Mouse (Mus musculus) granulocyte monocyte progenitor cell, adult 5-6 weeks (primary cell): Measurements from ENCODE around the gene Tnrc18. TPM values are rescaled to one million over a fixed set of nuclear protein-coding genes. Genes with fewer than 3 reads are reported as not detected.

Experiments used
- ATAC-seq: replicated peaks from 2 replicates; pipeline ENCODE4 v1.8.0; 2016; ENCODE audit warnings: mild to moderate bottlenecking, moderate TSS enrichment, inconsistent platforms; ENCODE audit not compliant: poor library complexity, severe bottlenecking
- total RNA-seq, 2 experiments: library from RNA; stranded (forward) in 1 of 2; stranded (reverse) in 1 of 2; fragments of 200-712, 200-1000 nt in 1 of 2; fragments of >200 nt in 1 of 2; fragmentation: Nextera tagmentation in 1 of 2; gene quantifications; 2 replicates each; pipeline ENCODE4 v1.2.3; 2014 to 2017

Tnrc18 gene
- total RNA-seq, 2 experiments from 2014 or later: 13.8 to 50.6 TPM

DNA sequence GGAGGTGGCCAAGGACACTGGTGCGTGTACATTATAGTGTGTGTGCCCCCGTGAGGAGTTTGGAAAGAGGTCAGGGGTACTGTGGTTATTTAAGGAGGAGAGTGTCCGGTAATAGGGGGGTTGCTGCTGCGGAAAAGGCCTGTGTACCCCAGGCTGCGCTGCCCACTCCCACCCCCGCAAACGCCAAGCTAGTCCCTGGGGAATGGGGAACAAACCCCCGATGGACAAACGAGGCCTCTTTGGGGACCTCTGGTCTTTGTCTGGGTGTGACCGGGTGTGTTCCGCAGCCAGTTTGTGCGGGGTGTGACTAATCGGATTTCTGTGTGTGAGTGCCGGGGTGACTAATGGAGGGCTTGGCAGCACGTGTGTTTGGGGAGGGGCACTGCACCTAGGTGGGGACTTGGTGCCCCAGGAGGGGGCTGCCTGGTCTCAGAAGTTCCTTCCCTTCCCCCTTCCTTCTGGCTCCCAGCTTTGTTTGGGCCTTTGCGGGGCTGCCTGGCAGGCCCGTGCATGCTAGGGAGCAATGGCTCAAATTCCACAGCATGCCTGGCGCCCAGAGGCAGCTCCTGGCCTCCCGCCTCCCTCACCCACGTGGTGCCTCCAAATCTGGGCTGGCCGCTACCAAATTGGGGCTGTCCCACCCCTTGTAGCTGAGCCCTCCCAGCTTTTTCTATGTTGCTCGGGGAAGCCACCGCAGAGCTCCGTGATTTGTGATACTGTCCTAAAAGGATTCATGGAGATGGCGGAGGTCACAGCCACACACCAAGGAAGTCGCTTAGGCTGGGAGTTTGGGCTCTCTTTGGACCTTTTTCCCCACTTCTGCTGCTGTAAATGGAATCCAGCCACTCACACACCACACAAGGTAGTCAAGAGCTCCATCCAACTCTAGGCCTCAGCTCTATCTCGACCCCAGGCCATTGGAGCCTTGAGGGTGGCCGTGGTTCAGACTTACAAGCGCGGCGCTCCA, 5.9 kb upstream of the Tnrc18 start:
- ATAC-seq: peak; percentile 8

DNA sequence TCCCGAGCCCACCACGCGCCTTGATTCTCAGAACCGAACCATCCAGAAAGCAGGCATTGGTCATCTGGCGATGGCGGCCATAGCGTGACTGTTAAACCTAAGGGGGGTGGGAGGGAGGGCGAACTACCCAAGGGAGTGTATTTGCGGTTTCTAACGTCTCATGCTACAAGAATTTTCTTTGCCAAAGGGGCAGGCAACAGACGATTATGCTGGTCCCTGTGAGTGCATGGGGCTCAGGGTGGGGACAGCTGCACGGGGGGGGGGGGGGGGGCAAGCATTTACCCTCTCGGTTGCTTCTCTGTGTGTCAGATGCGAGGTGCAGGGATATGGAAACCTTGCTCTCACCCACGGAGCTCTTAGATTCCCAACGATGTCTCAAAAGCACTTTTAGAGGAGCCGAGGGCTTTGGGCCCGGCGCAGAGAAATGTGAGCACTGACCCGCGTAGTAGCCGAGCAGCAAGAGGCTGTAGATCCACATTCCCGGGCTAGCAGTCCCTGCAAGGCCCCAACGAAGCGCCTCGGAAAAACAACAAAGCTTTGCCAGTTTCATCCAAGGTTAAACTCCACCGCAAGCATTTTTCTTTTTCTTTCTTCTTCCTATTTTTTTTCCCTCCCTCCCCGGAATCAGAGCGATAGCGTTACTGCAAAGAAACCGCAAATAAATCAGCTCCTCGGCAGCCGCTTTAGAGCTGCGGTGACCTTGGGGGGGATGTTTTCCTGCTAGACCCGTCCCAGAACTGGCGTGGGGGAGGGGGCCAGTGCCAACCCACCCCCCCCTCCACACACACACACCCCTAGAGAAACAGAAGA, 5.0 kb upstream of the Tnrc18 start:
- peak; percentile 4 for ATAC-seq

DNA sequence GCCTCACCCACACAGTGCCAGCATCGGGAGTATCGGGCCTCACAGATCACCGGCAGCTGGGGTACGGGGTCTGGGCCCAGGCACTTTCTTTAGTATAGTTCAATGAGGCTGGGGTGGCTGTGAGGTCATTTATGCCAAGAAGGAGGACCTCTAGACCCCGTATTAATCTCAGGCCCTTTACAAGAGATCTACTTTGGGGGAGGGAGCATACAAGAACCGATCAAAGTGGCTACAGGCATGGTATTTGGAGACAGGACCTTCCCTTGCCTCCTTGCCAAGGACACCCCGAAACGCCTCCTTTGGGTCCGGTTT, 4.5 kb upstream of the Tnrc18 start:
- ATAC-seq: no peak

DNA sequence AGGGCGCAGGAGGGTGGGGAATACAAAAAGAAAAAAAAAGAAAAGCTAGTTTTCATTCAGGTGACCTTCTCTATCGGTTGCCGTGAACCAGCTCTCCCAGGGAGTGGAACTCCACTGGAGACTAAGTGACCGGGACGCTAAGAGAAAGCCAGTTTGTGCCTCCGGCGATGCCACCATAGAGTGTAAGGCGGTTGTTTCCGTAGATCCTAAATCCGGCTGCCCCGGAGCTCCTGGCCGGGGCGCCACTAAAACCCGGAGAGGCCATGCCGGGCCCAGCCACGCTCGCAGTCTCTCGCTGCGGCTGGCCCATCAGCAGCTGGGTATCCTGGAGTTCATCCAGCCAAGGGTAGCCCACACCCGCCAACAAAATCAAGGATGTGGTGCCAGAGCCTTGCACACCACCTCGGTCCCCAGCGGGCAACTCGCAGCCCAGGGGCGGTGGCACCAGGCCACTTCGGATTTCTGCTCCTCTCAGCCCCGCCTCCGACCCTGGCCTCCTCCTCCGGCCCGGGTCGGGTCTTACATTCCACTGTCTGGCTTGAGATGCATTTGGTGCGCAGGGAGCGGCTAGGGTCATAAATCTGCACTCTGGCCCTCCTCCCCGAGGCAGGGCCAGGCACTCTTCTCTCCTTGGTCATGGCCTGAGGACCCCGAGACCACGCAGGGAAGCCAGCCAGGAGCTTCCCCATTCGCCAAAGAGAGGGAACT, 4.0 kb upstream of the Tnrc18 start:
- peak; percentile 49 for ATAC-seq

DNA sequence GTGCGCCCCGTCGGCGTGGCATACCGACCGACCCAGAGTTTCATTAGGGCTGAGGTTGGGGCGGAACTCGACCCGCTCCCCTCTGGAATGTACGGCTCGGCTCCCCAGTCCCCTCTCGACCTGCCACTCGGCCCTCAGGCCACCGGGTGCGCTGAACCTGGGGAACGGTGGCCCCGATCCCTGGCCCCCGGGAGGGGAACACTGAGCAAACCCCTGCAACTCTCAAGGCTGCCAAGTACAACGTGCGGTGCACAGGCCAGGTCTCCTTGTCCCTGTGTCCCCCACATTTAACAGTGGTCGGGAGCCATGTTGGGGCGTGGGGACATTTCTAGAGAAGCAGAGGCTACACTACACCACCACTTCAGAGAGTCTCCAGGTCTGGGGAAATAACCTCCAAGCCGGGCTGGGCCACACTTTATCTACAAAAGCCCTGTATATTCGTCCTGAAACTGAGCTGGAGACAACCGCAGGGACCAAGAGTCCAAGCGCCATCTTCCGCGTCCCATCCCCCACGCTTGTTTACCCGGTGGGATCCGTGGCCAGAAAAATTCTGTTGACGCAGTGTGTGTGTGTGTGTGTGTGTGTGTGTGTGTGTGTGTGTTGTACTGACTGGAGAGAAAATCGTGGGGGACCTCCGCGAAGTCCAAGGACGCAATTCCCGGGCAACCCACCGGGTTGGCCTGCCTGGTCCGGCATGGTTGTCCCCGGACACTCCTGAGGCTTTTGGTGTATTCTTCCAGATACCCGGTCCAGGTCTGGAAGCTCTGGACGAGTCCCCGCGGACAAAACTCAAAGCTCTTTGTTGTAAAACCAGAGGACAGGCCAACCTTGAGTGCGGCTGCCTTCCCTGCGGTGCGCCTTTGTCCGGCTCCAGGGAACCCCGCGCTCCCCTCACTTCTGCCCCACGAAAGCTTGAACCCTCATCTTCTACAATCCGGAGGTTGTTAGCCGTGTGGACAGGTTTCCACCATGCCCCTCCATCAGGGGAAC, 3.1 kb upstream of the Tnrc18 start:
- no peak for ATAC-seq

DNA sequence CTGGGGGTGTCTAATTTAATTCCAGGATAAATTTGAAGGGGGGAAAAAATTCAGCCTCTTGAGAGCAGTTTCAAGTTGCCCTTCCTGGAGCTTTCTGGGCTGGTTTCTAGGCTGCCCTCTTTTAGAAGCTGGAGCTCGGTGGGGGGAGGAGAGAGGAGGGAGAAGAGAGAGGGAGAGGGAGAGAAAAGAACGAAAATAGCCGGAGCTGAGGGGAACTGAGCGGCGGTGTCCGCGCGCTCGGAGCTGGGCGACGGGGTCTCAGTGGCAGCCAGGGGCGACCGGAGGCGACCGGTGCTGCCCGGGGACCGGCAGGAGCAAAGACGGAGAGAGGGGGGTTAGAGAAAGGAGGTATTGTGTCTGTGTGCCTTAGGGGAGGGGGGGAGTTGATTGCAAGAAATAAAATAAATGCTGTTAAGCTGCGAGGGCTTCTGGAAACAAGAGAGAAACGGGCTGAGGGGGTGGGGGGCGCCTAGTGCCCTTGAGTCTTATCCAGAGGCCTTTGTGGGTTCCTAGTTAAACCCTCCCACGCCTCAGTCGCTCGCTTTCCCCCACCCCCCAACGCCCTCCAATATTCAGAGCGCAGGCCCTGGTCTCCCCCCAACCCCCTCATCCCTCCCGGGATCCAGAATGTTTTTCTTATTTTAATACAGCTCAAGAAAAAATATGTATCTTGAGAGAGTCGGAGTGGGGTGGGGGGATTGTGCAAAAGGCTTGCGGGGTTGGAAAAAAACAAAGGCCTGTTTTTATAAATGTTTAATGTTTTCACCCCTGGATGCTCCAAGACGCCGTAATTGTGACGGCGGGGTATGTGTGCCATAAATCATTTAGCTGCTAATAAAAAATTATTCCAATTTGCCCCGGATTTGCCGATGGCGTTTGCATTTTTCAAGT, 2.2 kb upstream of the Tnrc18 start:
- no peak for ATAC-seq

DNA sequence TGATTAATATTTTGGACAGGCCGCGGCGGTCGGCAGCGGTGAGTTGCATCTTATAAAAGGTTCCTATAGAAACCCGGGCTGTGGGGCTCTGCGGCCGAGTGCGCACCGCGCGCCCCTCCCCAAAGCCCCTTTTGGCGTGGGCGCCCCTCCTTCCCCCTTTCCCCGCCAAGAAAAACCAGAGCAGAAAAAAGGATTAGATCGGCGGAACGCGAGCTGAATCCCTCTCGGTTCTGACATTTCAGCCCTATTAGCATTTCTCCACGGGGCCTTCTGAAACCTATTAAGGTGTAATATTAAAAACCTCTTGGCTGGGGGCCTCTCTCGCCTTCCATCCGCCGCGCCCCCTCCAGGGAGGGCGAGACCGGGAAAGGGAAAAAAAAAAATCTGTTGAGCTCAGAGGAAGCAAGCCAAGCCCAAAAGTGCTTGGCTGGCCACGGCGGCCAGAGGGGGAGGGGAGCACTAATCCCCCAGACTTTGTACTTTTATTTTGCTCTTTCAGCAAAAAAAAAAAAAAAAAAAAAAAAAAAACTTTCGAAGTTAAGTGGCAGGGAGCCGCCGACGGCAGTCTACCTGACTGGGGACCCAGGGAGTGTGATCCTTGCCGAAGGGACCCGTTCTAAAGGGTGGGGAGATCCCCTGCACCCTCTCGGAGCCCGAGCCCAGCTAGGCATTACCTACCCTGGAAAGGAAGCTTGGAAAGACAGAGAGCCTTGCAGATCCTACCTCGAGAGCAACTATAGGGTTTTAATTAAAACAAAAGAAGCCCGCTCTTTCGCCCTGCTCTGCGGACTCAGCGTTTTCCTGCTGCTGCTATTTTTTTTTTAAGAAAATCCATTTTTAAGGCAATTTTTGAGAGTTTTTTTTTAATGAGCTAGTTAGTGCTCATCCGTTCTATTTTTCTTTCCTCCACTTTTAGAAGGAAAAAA, 1.2 kb upstream of the Tnrc18 start:
- ATAC-seq: no peak

DNA sequence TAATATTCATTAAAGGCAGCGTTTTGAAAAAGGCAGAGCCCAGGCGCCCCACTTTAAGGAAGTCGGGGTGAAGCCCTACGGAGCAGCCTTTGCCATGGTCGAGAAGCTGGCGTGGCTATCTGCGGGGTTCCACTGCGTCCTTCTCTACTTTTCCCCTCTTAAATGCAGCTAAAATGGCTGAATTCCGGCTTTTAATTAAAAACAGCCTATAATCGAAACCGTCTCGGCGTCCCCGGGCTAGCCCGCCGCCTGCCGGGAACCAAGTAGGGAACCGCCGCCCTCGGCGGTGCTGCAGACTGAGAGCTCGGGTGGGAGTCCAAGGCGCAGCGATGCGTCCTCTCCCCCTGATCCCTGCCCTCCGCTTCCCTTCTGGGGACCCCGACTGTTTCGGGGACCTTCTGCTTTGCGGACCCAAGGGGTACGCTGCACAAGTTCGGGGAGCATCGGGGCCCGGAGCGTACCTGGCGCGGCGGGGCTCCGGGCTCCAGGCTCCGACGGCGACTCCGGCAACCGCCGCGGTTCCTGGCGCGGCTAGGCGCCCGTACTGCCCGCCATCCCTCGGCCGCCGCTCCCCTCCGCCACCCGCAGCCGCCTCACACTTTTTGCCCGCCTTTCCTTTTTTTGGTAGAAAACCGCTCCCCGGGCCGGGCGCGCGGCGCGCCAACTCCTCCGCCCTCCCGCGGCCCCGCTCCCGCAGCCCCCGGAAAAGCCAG, 495 bp downstream of the Tnrc18 start:
- ATAC-seq: no peak

DNA sequence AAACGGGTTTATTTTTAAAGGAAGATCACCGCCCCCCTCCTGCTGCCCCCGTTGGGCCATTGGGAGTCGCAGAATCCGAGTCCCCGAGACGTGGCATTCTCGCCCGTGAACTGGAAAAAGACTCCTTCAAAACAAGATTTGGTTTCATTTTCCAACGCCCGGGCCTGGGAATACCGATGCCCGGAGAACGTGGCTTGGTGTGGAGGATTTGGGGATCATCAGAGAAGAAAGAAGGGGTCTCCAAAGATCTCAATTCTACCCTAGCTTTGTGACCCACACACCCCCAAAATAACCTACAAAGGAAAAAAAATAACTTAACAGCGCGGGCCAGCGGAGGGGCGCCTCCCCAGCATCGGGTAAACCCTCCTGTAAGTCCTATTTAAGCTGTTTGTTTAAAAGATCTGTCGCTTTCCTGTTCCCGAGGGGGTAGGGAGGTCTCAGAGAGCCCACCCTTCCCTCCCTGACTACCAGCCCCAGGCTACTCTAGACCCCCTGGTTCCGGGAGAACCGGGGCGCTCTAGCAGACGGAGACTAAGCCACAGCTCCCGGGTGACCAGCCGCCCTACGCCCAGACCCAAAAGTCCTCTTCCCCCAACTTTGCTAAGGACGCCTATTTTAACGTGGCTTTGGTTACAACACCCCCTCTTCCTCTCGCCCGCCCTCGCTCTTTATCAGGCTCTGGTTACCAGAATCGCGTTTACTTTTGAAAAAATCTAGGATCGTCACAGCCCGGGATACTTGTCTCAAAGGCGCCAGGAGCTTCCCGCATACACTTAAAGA, 1.2 kb downstream of the Tnrc18 start:
- ATAC-seq: no peak; the same call in 1 of the 2 replicates

DNA sequence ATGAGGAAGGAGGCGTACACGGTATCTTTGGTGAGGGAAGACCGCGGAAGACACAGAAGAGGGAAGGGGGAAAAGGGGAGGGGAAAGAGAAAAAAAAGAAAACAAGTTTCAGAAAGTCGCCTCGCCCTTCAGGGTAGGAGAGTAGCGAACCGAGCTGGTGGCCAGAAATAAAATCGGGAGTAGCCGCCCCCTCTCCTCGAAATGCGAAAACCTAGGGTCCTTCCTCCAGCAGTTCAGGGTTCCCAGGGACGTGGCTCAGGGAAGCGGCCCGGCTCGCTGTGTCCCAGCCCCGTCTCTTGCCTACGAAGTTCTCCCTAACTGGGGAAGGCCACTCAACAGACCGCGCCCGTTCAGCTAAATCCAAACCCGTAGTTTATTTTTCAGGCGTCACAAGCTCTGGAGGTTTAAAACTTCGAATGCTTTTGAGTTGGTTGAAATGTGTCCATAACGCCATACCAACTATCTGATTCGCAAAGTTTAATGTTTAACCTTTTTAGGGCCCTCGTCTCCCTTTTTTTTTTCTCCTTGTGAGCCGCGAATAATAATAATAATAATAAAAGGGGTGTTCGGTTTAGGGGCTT, 2.0 kb downstream of the Tnrc18 start:
- ATAC-seq: peak; percentile 34

DNA sequence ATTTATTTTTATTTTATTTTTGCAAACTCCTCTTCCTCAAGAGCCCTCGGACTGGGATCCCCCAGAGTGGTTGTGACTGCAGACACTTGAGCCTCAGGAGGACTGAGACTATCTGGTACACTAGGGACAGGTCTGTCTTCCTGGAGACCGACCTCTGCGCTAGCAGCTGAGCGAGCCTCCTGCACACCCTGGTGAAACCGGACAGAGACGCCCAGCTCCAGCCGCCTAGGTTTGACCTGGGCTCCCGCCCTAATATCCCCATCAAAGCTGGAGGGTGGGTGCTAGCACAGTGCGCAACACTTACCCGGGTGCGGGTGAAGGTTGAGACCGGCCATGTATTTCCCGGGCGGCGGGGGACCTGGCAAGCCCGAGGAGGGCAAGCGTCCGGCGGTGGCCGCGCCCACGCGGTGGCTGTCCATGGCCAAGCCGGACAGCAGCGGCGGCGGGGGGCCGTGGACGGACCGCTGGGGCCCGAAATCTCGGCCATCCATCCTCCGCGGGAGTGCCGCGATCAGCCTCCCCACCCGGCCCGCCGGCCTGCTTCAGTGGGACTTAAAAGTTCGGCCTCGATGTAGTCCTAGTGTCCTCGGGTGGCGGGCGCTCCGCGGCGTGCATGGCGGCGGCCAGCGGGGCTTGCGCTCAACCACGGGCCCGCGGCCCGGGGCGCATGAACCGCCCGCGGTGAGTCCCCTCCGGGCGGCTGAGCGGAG, 2.6 kb downstream of the Tnrc18 start:
- no peak for ATAC-seq

DNA sequence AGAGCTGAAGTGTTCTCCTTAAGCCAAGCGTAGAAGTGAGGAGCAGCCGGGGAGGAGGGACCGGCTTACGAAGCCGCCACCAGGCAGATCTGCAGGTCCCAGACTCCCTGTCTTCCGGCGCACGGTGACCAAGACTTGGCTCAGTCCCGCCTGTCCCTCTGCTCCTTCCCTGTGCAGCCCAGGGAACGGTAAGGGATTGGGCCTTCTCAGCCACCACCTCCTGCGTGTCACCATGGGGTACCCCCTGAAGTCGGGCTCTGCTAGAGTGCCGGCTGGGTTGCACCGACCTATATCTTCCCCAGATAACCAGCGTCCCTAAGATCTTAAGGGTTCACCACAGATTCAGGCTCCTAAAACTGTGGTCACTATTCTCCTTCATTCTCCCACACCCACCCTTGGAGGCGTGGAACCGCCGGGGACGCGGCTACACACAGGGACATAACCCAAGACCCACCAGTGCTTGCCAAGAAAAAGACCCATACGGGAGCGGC, 3.3 kb downstream of the Tnrc18 start:
- ATAC-seq: peak; percentile 7; the same call in 1 of the 2 replicates

DNA sequence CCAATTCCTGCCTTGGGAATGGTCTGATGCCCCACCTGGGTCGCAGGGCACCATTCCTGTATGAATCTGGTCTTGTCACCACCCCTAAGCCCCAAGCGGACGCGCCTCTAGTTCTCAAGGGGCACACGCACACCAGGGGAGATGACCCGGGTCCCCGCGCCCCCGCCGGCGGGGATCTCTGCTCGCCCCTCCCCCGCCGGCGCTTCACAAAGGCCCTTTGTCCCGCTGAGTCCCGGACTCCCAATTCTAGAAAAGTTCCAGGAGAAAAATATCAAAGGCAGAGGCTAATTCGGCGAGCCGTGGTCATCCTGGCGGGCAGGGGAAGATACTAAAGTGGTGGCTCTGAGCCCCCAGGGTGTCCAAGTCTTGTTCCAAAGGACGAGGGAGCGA, 3.7 kb downstream of the Tnrc18 start:
- ATAC-seq: no peak

DNA sequence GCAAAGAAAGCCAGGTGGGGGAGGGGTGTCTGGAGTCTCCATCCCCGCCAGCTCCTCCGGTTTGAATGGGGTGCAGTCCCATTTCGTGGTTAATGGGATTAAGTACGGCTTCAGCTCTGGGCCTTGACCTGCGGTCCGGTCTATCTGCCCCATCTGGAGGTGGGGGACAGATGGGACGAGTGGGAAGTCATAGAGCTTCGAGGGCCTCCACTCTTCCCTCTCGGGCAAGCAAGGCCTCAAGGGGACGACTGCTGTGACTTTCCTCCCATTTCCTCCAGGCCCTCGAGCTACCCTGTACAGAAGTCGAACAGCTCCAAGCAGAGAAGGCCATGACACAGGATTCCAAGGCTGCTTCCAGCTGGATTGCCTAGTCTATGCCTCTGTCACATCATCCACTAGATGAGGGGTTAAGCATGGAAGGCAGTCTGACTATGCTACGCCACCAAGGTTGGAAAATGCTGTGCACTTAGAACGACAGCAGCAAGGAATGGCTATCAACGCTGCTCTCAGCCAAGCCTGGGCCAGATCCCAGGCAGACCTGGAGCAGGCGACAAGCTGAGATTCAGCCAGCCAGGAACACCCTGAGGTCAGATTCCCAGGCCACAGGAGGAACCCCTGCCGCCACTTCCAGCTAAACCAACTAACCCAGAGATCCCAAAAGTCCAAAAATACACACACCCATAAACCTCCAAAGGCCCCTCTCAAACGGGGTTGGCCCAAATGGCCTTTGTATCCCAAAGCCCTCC, 4.3 kb downstream of the Tnrc18 start:
- no peak for ATAC-seq
